Mouse (Mus musculus): ENCODE measurements around the gene Hexim1.

Gene Hexim1

DNA sequence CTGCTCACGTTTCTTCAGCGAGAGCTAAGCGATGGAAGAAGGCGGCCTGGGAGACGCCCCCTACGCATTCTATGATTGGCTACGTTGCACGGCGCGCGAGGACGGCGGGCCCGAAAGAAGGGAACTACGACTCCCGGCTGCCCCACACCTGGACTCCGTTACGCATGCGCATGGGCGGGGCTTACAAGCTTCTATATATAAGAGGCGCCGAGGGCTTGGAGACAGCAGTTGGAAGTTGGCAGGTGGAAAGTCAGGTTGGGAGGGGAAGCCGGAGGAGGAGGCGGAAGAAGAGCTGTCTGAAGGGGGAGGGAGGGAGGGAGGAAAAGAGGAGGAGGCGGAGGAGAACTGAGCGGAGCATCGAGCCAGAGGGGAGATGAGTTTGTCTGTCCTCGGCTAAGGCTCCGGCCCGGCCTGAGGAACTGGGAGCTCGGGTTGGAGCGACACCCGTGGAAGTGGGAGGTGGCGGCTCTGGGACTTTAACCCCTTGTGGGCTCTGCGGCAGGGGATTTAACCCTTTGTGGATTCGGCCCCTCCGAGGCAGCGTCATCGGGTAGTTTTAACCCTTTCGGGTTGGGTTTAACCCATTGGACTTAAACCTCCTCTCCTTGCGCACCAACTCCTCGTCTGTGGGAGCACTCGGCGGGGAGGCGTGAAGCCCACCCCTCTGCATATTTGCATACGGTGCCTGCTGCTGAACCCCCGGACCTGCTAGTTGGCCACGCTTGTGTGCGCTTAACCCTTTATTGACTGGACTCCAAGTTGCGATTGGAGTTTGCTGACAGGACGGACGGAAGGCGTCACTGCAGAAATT, at the start of gene Hexim1:
Hexim1 (plus strand) TSS at position 224 of the 811 bp plus-strand sequence.
- DNase-seq = peak; percentile 100

DNA sequence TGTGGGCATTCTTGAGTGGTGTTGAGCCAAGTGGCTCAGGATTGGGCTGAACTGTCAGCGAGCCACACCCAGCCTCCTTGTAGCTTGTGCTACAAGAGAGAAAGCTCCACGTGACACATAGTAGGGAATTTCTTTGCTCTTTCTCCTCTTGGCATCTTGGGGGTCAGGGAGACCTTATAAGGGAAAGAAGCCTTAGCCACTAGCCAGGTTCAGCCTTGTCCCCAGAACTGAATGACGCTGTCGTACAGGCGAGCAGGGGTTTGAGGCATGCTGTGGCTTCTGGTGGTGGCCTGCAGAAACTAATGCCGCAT, 49.0 kb upstream of the Hexim1 start:
- DNase-seq = no peak

DNA sequence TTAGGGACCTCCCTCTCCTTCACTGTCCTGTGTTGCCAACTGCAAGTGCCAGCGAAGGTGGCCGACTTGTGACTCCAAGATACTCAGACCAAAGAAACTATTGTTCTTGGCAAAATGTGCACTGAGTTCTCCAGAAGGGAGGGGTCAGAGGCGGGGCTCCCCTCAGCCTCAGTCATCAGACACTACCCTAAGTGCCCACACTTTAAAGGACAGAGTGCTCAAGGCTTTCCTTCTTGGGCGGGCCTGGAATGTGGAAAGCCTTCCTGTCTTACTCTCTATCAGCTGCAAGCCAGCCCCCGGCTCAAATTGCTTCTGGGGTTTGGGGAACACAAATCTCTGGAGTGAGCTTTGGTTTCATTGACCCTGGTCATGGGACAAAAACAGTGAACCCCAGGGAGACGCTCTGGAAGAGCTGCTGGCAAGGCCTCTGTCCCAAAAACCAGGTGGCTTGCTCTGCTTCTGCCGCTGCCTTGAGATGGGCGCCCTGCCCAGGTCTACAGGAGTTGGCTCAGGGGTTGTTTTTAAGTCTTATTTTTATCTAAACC, 48.5 kb upstream of the Hexim1 start:
- DNase-seq = no peak

DNA sequence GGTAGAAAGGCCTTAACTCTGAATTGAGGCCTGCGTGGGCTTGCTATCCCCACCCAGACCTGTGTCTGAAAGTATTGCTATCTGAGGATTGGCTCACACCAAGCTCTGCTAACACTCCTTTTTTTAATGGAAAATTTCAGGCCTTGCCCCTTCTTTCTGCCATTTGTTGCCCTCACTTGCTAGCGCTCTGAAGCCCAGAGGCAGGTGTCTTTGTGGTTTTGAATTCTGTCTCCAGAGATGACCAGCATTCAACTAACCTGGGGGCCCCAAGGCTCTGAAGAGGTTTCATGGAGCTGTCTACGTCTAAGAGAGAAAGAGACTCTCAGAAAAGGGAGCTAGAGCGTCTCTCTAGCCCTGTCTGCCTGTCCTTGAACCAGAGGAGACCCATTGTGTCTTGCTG, 47.8 kb upstream of the Hexim1 start:
- DNase-seq = no peak

DNA sequence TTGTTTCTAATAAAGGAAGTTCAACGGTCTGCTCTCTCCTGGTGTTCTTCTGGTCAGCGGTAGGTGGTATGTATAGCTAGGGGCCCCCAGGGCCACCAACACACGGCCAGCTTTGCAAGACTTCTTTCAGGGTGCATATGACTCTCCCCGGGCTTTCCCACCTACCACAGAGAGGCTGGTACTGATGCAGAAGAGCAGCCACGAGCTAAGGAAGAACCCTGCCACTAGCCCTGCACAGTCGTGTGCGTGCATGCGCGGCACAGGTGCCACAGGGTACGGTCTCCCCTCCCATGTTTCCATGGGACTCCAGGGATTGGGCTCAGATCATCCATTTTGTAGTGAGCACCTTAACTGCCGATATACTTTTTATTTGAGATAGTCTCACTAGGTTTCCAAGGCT, 47.1 kb upstream of the Hexim1 start:
- no peak for DNase-seq

DNA sequence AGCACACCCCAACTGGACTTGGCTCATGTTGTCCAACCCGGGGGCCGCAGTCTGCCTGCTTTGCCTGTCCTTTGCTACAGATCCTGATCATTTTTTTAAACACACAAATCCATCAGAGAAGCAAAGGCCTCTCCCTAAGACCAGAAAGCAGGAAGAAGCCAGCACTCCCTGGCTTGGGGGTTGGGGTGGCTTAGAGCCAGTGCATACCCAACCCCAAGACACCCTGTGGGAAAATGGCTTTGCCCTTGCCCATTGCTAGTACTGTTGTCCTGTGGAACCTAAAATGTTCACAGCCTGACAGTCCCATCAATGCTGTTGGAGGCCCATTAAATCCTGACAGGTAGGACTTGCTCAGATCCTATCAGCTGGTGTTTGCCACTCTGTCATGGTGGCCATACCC, 46.3 kb upstream of the Hexim1 start:
- DNase-seq = no peak

DNA sequence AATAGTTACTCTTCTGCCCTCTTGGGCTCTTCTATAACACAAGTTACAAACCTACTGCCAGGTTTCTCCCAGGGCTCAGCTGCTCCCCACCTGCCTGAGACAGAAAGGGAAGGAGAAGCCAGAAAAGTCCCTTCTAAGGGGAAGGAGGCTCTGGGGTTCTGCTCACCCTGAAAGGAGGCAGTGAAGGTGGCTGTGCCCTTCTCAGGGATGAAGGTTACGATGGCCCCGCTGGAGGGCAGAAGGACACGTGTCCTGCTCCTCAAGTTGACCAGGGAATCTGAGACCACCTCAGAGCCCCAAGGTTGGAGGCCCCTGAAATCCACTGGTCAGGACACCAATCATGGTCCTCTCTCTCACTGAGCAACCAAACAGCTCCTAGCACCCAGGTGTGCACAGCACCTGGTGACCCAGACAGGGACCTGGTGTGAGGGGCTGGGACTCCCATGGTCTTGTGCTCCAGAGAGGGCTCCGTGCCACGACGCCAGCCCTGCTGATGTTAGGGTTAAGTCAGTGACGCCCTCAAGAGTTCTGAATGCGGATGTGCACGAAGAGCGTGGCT, 45.6 kb upstream of the Hexim1 start:
- DNase-seq = no peak

DNA sequence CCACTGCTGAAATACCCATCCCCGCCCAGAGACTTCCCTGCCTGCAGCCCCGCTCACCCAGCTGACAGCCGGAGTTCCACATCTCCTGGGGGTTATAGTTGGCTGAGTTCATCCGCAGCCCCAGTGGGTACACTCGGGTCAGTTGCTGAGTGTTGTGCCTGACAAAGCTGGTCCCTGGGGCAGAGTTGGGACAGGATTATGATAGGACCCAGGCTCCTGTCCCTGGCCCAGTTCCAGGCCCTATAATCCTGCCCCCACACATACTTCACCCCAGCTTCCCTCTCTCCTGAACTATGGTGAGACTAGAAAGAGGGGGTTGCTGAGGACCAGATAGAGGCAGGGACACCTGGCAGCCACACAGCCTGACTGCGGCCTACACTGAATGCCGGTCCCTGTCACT, 42.4 kb upstream of the Hexim1 start:
- DNase-seq = no peak

DNA sequence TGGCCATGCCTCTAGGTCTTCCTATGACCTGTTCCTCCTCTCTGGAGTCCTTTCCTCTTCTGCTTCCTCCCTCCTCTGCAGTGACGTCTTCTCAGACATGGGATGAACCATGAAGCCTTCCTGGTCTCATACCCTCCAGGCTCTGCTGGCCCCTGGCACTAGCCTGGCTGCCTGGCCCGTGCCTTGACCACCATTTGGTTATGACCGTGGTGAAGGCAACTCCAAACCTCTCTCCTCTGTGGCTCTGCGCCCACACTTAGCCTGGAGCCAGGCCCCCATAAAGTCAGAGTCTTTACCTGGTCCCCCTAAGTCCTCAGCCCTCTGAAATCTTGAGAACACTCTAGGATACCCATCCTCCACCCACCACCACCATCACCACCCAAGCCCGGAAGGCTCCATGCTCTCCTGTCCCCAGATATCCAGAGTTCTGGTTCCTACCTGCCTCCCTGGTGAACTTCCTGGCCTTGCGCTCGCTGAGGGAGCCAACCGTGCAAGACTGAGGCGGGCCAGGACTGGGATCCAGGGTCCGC, 41.8 kb upstream of the Hexim1 start:
- no peak for DNase-seq

DNA sequence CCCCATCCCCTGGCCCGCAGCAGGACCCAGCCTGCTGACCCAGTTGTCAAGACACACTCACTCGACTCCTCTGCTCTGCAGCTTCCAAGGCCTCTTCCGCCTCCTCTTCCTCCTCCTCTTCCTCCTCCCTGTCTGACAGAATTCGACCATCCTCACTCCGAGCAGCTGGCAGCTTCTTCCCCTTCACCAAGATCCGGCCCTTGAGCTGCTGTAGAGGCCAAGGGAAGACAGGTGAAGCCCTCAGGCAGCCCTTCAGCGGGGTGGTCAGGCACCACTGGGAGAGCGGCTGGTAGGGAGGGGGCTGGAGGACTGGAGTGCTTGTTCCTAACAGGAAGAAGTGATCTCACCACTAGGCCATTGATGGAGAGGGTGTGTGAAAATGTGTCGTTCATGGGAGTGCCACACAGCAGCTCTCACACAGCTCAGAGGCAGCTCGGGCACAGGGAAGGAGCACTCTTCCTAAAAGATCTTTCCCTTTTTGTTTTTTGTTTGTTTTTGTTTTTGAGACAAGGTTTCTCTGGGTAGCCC, 41.2 kb upstream of the Hexim1 start:
- DNase-seq = no peak

DNA sequence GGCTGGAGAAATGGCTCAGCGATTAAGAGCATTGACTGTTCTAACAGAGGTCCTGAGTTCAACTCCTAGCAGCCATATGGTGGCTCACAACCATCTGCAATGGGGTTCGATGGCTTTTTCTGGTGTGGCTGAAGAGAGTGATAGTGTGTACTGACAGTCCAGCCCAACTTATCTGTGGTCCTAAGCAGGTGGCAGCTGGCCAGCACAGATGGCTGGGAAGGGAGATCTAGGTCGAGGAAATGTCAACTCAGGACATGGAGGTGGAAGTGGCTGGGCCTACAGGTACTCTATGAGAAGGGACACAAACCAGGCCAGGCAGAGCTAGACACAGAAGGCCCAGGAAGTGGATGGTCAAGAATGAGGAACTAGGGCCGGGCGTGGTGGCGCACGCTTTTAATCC, 40.0 kb upstream of the Hexim1 start:
- peak; percentile 69 to 79 for DNase-seq

DNA sequence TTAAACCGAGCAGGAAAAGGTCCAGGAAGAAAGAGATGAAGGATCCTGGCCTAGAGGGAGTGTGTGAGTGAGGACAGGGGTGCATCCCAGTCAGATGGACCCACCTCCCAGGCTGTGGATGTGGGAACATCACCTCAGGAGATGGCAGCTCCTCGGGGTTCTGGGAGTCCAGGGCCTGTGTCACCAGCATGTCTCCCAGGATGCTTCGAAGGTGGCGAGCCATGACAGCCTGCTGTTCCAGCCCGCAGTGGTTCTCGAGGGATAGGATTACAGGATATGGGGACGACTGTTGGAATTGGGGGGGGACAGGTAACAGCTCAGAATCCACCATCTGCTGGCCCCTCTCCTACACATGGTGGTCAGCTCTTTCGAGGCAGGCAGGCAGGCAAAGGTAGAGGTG, 39.5 kb upstream of the Hexim1 start:
- no peak for DNase-seq

DNA sequence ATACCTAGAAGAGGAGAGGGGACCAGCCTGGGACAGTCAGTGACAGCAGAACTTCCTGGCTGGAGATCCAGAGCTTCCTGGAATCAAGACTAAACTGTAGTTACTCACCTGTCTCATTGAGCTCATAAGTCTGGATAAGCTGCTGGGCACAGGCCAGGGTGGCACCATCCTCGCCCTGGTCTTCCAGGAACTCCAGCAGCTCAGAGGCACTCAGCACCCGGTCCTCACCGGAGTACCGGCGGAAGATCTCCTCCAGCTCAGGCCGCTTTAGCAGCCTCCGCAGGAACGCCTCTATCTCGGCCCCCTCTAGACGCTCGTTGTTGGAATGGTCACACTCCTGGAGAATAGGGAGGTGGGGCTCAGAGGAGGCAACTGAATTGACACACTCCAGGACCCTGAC, 37.9 kb upstream of the Hexim1 start:
- no peak for DNase-seq

DNA sequence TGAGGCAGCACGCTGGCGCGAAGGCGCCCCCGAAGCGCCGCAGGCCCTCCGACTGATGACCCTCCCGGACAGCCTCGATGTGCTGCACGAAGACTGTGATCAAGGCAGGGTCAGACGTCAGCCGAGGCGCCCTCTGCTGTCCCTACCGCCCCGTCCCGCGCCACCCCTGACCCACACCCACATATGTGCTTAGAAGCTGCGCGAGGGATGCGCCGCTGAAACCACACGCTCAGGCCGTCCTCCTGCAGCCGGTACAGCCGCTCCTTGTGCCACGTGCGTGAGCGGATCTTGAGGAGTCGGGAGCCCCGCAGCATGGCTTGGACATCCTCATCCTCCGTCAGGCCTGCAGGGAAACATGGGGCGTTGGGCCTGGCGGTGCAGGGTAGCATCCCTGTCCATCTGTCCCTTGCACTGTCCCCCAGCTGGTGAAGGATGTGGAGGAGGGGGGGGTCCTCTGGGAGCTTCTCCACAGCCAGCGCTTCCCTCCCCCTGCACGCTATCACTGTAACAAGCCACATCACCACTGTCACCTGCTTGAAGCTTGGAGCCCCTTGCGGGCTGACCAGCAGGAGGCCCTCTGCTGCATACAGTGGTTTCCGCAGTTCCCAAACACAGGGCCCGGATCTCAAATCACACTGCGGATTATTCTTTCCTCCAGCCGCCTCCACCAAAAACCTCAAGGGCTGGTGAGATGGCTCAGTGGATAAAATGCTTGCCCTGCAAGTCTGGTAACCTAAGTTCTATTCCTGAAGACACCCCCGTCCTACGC, 35.5 kb upstream of the Hexim1 start:
- DNase-seq = no peak

DNA sequence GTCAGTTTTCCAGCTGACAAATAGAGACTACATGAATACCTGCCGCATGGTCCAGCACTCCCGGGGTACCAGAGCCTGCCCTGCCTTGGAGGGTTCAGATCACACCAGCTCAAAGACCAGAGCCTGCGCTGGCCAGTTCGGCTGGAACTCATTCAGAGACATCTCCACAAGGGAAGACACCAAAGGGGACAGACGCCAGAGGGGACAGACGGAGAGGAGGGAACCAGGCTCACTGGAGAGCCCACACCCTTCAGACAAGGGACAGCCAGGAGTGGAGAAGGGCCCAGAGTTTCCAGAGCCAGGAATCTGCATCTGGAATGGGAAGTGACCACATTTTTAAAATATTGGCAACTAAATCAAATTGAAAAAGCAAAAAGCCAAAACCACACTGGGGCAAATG, 34.4 kb upstream of the Hexim1 start:
- DNase-seq = no peak

DNA sequence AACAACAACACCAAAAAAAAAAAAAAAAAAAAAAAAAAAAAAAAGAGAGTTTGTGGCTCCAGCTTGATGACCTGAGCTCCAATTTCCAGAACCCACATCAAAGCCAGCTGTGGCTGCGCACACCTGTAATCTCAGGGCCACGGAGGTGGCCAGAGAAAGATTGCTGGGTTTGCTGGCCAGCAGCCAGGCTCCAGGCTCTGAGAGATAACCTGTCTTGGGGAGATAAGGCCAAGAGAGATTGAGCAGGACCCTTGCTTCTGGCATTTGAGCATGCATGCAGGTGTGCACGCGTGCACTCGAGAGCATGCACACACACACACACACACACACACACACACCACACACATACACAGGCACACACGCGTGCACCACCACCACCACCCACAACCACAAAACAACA, 22.7 kb upstream of the Hexim1 start:
- DNase-seq = no peak

DNA sequence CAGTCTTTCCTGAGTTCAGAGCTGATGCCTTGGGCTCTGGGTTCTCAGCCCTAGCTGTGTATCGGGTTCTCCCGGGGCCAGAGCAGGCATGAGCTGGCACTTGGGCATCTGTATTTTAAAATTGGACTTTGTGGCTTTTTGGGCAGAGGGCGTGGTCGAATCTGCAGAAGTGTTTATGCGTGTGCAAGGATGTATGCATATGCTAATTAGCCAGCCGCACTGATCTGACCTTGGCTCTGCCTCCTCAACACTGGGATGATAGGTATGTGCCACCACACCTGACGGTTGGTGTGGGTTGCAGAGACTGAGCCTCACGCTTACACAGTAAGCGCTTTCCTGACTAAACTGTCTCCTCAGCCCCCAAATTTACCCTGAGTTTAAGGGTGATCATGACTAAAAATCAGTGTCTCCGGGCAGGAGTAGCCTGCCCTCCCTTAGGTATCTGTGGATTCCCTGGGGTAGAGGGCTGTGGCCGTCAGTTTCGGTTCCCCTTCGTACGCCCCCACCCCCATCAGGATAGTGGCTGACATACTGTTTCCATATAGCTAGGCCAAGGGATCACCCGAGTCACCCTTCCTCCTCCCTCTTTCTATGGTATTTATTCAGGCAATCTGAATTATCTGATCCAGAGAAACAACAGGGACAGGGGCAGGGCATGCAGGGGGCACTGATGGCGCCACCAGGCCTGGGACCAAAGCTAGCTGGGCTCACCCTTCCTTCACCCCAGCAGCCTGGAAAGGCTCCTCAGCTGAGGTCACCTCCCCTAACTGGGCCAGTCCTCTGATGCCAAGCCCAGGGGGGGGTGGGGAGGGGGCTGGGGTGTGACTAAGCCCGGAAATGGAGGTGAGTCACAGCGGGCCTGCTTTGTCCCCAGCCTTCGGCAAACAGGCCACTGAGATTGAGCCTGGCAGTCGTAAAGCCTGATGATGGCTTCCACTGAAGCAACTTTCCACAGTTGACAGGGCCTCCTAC, 21.9 kb upstream of the Hexim1 start:
- no peak for DNase-seq

DNA sequence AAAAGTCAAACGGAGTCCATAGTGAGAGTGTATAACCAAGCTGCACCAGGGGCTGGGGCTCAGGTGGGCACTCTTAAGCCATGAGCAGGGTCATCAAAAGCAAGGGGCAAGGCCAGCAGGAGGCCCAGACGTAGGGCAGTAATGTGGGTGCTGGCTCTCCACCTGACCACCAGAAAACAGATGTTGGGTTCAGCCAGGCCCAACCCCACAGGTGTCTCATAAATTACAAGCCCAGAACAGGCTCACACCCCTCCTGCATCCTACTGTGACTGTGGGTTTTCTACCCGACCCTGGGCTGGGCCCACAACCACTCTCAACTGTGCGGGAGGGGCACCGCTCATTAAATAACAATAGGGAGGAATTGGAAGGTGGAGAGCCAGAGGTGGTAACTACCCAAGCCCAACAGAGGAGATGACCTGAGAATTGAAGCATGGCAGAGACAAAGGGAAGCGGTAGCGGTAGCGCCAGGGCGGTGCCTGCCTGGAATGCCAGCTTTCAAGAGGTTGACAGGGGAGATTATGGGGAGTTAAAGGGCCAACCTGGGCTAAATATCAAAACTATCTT, 20.8 kb upstream of the Hexim1 start:
- DNase-seq = no peak

DNA sequence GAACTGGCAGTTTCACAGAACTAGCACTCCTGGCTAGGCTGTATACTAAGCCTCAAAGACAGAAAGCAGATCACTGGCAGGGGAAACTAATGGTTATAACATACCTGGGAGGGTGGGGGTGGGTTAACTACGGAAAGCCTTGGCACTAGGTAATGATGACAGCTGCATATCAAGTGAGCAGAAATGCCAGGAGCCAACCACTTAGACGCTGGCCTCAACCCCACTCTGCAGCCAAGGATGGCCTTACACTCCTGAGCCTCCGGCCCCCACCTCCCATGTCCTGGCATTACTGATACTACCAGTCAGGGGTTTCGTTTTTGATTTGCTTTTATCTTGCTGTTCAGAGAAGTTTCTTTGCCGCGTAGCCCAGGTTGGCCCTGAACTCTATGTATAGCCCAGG, 20.2 kb upstream of the Hexim1 start:
- DNase-seq = no peak

DNA sequence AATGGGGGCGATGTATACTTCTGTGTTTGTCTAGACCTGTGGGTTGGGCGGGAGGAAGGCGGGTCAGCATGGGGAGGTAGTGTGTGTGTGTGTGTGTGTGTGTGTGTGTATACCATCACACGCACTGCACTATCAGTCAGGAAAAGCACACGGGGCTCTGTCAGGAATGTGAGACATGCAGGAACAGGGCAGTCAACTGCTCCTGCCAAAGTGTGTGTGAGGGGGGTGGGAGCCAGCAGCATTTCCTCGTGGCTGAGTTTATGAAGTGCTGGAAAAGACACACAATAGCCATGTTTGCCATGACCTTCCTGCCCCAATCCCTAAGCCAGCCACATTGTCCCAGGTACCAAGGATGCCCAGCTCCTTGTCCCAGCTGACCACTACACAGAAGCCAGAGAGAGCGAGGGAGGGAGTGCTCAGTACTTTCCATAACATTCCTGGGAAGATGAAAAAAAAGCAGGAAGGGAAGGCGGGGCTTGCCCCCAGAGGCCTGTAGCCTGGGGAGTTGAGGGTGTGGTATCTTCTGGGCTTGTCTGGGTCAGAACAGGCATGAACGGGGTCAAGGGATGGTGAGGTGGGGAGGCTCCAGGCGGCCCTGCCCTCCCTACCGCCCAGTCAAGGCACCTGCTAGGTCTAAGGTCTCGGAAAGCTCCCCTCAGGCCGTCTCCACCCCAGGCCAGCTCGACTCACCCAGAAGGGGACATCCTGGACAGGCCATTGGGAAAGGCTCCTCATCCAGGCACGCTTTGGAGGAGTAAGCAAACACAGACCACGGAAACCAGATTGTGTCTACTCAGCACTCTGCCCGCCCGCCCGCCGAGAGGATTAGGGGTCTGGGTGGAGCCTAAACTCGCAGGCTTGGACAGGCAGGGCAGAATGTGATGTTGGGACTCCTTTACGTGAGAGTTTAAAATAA, 18.8 kb upstream of the Hexim1 start:
- no peak for DNase-seq

Measured in cerebellum, postnatal 14 days (tissue).